Mouse (Mus musculus): ENCODE measurements around the gene Vmn2r19. TPM values are rescaled to one million over a fixed set of nuclear protein-coding genes. Genes with fewer than 3 reads are reported as not detected.

Gene Vmn2r19
- not detected in 2 replicates for polyA plus RNA-seq (2012; rRNA removed; ENCODE audit: low replicate concordance)

GRCm38 (mm10) chr6:123308033-123308432 is at the start of gene Vmn2r19:
Vmn2r19 (plus strand) TSS chr6:123308333.

GRCm38 (mm10) chr6:123261555-123262161 is 46.5 kb upstream of the Vmn2r19 start, which contains the start of gene Clec4d:
Clec4d (plus strand) TSS chr6:123262111.

GRCm38 (mm10) chr6:123289753-123290152 is 18.4 kb upstream of the Vmn2r19 start, which contains the start of gene Clec4e:
Clec4e (minus strand) TSS chr6:123289870.

Other genes starting within 250 kb of the Vmn2r19 start
- gene Clec4a2, start 201.9 kb upstream of the Vmn2r19 start, polyA plus RNA-seq (2012; rRNA removed; ENCODE audit: low replicate concordance): 0.19 and 1.7 TPM in 2 replicates
- gene Clec4b2, start 135.4 kb upstream of the Vmn2r19 start, polyA plus RNA-seq (2012; rRNA removed; ENCODE audit: low replicate concordance): not detected in 2 replicates
- 0.42 and 0.52 TPM in 2 replicates for gene Clec4n, start 78.5 kb upstream of the Vmn2r19 start, polyA plus RNA-seq (2012; rRNA removed; ENCODE audit: low replicate concordance)
- gene Clec4d, start 46.2 kb upstream of the Vmn2r19 start, polyA plus RNA-seq (2012; rRNA removed; ENCODE audit: low replicate concordance): not detected in 2 replicates
- not detected in 2 replicates for gene Clec4e, start 18.5 kb upstream of the Vmn2r19 start, polyA plus RNA-seq (2012; rRNA removed; ENCODE audit: low replicate concordance)
- gene Vmn2r20, start 109.8 kb downstream of the Vmn2r19 start, polyA plus RNA-seq (2012; rRNA removed; ENCODE audit: low replicate concordance): not detected in 2 replicates
- not detected in 2 replicates for gene Vmn2r21, start 225.1 kb downstream of the Vmn2r19 start, polyA plus RNA-seq (2012; rRNA removed; ENCODE audit: low replicate concordance)

Data from duodenum, adult 2 months (tissue).